Mouse (Mus musculus) myocyte (in vitro differentiated cells): Measurements from ENCODE around the gene Anapc7. TPM values are rescaled to one million over a fixed set of nuclear protein-coding genes. Genes with fewer than 3 reads are reported as not detected.

ENCODE experiments used
- H3K27me3 ChIP-seq: one replicate; pipeline ENCODE4 v1.6.1; 2011; ENCODE audit not compliant: control insufficient read depth, insufficient read depth, insufficient read length
- H3K36me3 ChIP-seq: one replicate; pipeline ENCODE4 v1.6.1; 2011; ENCODE audit not compliant: control insufficient read depth, insufficient read depth
- H3K4me2 ChIP-seq: one replicate; pipeline ENCODE4 v1.6.1; 2011; ENCODE audit warnings: low read depth, control low read depth
- H3K4me3 ChIP-seq: one replicate; pipeline ENCODE4 v1.5.1; 2011; ENCODE audit warnings: mild to moderate bottlenecking, control low read depth, moderate library complexity
- H3K79me2 ChIP-seq: one replicate; pipeline ENCODE4 v1.6.1; 2011; ENCODE audit not compliant: control insufficient read depth, insufficient read depth
- H3ac ChIP-seq: one replicate; pipeline ENCODE4 v1.6.1; 2011; ENCODE audit not compliant: control insufficient read depth, insufficient read length
- CEBPB ChIP-seq: IDR thresholded peaks from 2 replicates; pipeline ENCODE4 v1.6.1; 2011; ENCODE audit warnings: mild to moderate bottlenecking, moderate library complexity; ENCODE audit not compliant: poor library complexity, insufficient read depth, severe bottlenecking
- E2F4 ChIP-seq: IDR thresholded peaks from one replicate; pipeline ENCODE4 v1.6.1; 2011; ENCODE audit warnings: mild to moderate bottlenecking, control low read depth, moderate library complexity; ENCODE audit not compliant: insufficient read depth
- MAX ChIP-seq: IDR thresholded peaks from one replicate; pipeline ENCODE4 v1.6.1; 2011; ENCODE audit warnings: low read depth, mild to moderate bottlenecking, control low read depth
- MYOD1 ChIP-seq, 3 experiments: IDR thresholded peaks; one replicate each; pipeline ENCODE4 v1.6.1; 2011; ENCODE audit warnings: control low read depth in 2 of 3, low read depth in 2 of 3, mild to moderate bottlenecking in 2 of 3, moderate library complexity in 1 of 3; ENCODE audit not compliant: insufficient read length in 2 of 3, control insufficient read depth in 1 of 3
- MYOG ChIP-seq, 3 experiments: IDR thresholded peaks; one replicate each; pipeline ENCODE4 v1.6.1; 2011; ENCODE audit warnings: control low read depth in 2 of 3, low read depth in 2 of 3, mild to moderate bottlenecking in 2 of 3; ENCODE audit not compliant: insufficient read length in 2 of 3, control insufficient read depth in 1 of 3, insufficient read depth in 1 of 3
- POLR2A ChIP-seq: IDR thresholded peaks from one replicate; pipeline ENCODE4 v1.6.1; 2011; ENCODE audit warnings: low read depth, mild to moderate bottlenecking, control low read depth, moderate library complexity; ENCODE audit not compliant: insufficient read length
- POLR2AphosphoS2 ChIP-seq: IDR thresholded peaks from one replicate; pipeline ENCODE4 v1.6.1; 2011; ENCODE audit warnings: low read depth, control low read depth; ENCODE audit not compliant: insufficient read length
- REST ChIP-seq: IDR thresholded peaks from one replicate; pipeline ENCODE4 v1.6.1; 2011; ENCODE audit warnings: mild to moderate bottlenecking, control low read depth, moderate library complexity; ENCODE audit not compliant: insufficient read depth, insufficient read length
- SRF ChIP-seq: IDR thresholded peaks from one replicate; pipeline ENCODE4 v1.6.1; 2011; ENCODE audit warnings: low read depth; ENCODE audit not compliant: control insufficient read depth, insufficient read length
- TCF12 ChIP-seq: IDR thresholded peaks from one replicate; pipeline ENCODE4 v1.6.1; 2011; ENCODE audit warnings: mild to moderate bottlenecking, control low read depth; ENCODE audit not compliant: poor library complexity, insufficient read depth, severe bottlenecking
- TCF3 ChIP-seq: IDR thresholded peaks from one replicate; pipeline ENCODE4 v1.6.1; 2011; ENCODE audit warnings: low read depth, control low read depth; ENCODE audit not compliant: insufficient read length
- USF1 ChIP-seq: IDR thresholded peaks from one replicate; pipeline ENCODE4 v1.6.1; 2011; ENCODE audit warnings: low read depth, mild to moderate bottlenecking, control low read depth, moderate library complexity
- polyA plus RNA-seq: library from polyadenylated mRNA; unstranded; fragments of >200 nt; fragmentation: generic; extraction: Trizol; gene quantifications from one replicate; pipeline ENCODE4 v1.2.1, GENCODE M21; 2012; ENCODE audit warnings: missing spikeins

The Anapc7 gene
- polyA plus RNA-seq, 1 experiment: 62.7 TPM

DNA sequence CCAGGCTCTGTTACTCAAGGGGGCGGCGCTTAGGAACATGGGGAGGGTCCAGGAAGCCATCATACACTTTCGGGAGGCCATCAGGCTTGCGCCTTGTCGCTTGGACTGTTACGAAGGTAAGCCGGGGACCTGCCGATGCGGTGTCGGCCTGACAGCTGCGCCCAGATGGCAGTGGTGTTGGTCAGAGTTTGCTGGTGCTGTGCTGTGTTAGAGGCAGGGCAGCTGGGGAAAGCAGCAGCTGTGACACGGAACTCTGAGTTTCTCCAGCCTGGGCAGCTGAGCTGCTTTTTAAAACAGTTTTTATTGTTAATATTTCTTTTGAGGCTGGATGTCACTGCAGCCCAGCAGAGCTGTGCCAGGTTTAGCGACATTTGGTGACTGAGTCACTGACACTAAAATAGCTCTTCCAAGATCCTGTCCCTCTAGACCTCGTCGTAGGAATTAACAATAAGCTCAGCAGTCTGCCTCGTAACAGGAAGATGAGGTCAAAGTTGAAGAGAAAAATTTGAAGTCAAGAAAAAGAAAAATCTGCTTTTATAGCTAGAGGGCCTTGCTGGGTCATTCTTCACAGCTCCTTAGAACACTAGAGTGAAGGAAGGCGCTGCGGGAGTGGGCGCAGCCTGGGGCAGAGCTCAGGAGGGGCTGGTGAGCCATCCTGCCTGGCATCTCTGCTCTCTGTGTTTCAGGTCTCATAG is 18.1 kb downstream of the Anapc7 start:
- Histone ChIP-seq H3K36me3 (peaks cover 24% of the 10 kb centered on the region), H3K79me2 (no peaks in the 10 kb centered on the region), H3K4me3 (no peak overlapping the region), H3ac (no peak overlapping the region), H3K4me2 (no peak overlapping the region), H3K27me3 (no peaks in the 10 kb centered on the region)
- TF ChIP-seq MAX: no peak
- no peak for TF ChIP-seq SRF
- TF ChIP-seq CEBPB: no peak
- TF ChIP-seq USF1: no peak
- TF ChIP-seq TCF3: peak; percentile 96
- TF ChIP-seq REST: no peak
- TF ChIP-seq MYOG (IDR thresholded peaks at IDR 0.05; ENCODE audit: control insufficient read depth in 1 of 3, insufficient read depth in 1 of 3, insufficient read length in 2 of 3, low read depth in 2 of 3): peak; percentile 92 to 99 (median 99)
- no peak for TF ChIP-seq E2F4
- no peak for TF ChIP-seq POLR2A
- peak; percentile 48 to 98 (median 97) for TF ChIP-seq MYOD1 (IDR thresholded peaks at IDR 0.05; ENCODE audit: control insufficient read depth in 1 of 3, insufficient read length in 2 of 3, low read depth in 2 of 3)
- TF ChIP-seq TCF12: peak; percentile 76
- TF ChIP-seq POLR2AphosphoS2: no peak

DNA sequence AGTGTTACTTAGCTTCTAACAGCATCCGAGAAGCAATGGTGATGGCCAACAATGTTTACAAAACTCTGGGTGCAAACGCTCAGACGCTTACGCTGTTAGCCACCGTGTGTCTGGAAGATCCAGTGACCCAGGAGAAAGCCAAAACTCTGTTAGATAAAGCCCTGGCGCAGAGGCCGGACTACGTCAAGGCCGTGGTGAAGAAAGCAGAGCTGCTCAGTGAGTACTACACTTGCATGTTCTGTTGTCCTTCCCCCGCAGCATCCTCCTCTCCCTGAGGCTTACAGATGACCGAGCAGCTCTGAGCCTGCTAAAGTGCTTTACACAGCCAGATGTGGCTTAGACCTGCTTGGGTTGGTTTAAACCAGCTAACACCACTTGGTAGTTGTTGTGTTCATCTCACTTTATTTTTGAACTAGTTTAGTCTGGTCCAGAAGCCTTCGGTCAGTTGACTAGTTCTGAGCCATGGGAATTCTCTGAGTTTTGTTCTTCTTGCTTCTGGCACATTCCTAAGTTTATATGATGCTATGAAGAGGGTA is 18.7 kb downstream of the Anapc7 start:
- no peak overlapping the region for H3ac ChIP-seq
- H3K27me3 ChIP-seq: no peaks in the 10 kb centered on the region
- H3K79me2 ChIP-seq: no peaks in the 10 kb centered on the region
- peaks cover 26% of the 10 kb centered on the region for H3K36me3 ChIP-seq
- no peak overlapping the region for H3K4me2 ChIP-seq
- H3K4me3 ChIP-seq: no peak overlapping the region
- TF ChIP-seq MYOG (IDR thresholded peaks at IDR 0.05; ENCODE audit: control insufficient read depth in 1 of 3, insufficient read depth in 1 of 3, insufficient read length in 2 of 3, low read depth in 2 of 3): no peak
- no peak for TF ChIP-seq MYOD1 (IDR thresholded peaks at IDR 0.05; ENCODE audit: control insufficient read depth in 1 of 3, insufficient read length in 2 of 3, low read depth in 2 of 3)
- no peak for TF ChIP-seq POLR2AphosphoS2
- TF ChIP-seq POLR2A: no peak
- no peak for TF ChIP-seq TCF3
- no peak for TF ChIP-seq TCF12
- TF ChIP-seq USF1: no peak
- TF ChIP-seq REST: no peak
- no peak for TF ChIP-seq MAX
- no peak for TF ChIP-seq E2F4
- no peak for TF ChIP-seq SRF
- no peak for TF ChIP-seq CEBPB

GRCm38 (mm10) chr5:122444492-122444891 is 23.0 kb downstream of the Anapc7 start:
- no peaks in the 10 kb centered on the region for H3K27me3 ChIP-seq
- peaks cover 22% of the 10 kb centered on the region for H3K36me3 ChIP-seq
- no peaks in the 10 kb centered on the region for H3K79me2 ChIP-seq
- no peak overlapping the region for H3K4me3 ChIP-seq
- TF ChIP-seq MYOD1 (IDR thresholded peaks at IDR 0.05; ENCODE audit: control insufficient read depth in 1 of 3, insufficient read length in 2 of 3, low read depth in 2 of 3) (no peak), MAX (no peak), REST (no peak), TCF3 (no peak), MYOG (IDR thresholded peaks at IDR 0.05; ENCODE audit: control insufficient read depth in 1 of 3, insufficient read depth in 1 of 3, insufficient read length in 2 of 3, low read depth in 2 of 3) (no peak), TCF12 (no peak), CEBPB (no peak), POLR2AphosphoS2 (no peak), SRF (no peak), POLR2A (no peak), USF1 (no peak), E2F4 (no peak)
- no peak overlapping the region for H3ac ChIP-seq
- H3K4me2 ChIP-seq: no peak overlapping the region

DNA sequence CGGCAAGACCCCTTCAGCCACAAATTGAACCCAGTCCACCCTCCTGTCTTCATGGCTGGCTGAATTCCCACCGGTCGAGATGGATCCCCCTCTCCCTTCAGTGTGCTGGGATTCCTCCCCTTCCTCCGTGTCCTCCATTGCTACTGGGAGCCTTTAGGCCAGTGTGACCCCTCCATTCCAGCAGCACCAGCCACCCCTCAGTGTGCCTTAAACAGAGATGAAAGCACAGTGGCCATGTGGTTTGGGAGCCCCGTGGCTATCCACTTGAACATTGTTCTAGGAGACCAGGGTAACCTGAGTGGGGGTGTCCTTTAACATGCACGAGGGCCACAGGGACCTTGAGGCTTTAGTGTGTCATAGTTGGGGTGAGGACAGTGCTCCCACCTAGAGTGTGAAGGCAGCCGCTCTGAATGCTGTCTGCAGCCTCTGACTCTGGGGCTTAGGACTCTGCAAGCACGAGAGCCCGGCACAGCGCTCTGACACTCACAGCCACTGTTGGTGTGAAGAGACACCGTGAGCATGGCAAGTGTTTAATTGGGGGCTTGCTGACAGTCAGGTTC is 23.6 kb downstream of the Anapc7 start:
- TF ChIP-seq REST (no peak), MAX (no peak), TCF12 (no peak), USF1 (no peak), CEBPB (no peak), POLR2AphosphoS2 (no peak), E2F4 (no peak), MYOG (IDR thresholded peaks at IDR 0.05; ENCODE audit: control insufficient read depth in 1 of 3, insufficient read depth in 1 of 3, insufficient read length in 2 of 3, low read depth in 2 of 3) (no peak), TCF3 (no peak), MYOD1 (IDR thresholded peaks at IDR 0.05; ENCODE audit: control insufficient read depth in 1 of 3, insufficient read length in 2 of 3, low read depth in 2 of 3) (no peak), SRF (no peak), POLR2A (no peak)
- H3K36me3 ChIP-seq: peaks cover 22% of the 10 kb centered on the region

More for the DNA sequence above, 23.6 kb downstream of the Anapc7 start:
- H3ac ChIP-seq: no peak overlapping the region
- H3K79me2 ChIP-seq: no peaks in the 10 kb centered on the region
- H3K27me3 ChIP-seq: no peaks in the 10 kb centered on the region
- no peak overlapping the region for H3K4me3 ChIP-seq
- no peak overlapping the region for H3K4me2 ChIP-seq
